Mouse (Mus musculus) thymus, postnatal 25 days (tissue): ENCODE measurements around the gene Pla2g4c.
"Not testable (repeated sequence)": the region's sequence is repeated elsewhere in the genome, so short reads cannot be mapped to it uniquely, and the experiment has no call there.

Experiments used
- DNase-seq: peaks from one replicate; pipeline ENCODE4 v3.0.0; 2022

Gene Pla2g4c

DNA sequence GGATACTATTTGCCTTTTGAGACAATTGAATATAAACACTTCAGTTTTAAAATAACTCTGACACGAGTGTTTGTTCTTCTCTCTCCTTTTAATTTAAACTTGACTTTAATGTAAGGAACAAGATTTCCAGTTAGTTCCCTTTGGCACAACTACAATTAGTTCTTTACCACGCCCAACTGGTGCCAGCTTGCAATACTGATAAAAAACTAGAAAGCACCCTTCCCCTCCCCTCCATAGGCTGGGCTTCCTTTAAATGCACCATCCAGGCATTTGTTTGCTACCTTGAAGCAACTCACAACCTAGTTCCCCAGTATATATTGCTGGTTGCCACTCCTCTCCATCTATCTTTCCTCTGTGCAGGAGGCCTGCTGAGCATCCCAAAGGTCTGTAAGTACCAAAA lies at the start of gene Pla2g4c:
Gene Pla2g4c, plus strand, starts transcription at position 340 of the 400 bp plus-strand sequence.
- no peak for DNase-seq

GRCm38 (mm10) chr7:13277081-13277480 lies 47.4 kb upstream of the Pla2g4c start, which contains the start of gene Lig1:
Gene Lig1 (plus strand): TSS chr7:13277283.
- DNase-seq, result no peak

DNA sequence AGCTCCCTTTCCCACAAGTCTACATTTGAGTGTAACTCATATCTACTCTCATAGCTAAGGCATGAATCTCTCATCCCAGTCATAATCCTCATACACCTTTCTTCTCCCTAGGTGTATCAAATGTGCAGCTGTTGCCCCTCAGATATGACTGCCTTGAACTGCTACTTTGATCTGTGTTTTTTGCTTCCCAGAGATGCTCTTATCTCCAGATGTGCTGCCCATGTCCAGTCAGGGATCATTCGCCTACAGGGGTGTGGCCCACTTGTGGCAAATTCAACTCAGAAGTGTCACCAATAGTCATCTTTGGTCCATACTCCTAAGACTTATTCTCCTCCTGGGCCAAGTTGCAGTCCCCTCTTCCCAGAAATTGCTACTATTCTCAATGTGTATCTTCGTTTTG lies 46.6 kb upstream of the Pla2g4c start:
- no peak for DNase-seq

DNA sequence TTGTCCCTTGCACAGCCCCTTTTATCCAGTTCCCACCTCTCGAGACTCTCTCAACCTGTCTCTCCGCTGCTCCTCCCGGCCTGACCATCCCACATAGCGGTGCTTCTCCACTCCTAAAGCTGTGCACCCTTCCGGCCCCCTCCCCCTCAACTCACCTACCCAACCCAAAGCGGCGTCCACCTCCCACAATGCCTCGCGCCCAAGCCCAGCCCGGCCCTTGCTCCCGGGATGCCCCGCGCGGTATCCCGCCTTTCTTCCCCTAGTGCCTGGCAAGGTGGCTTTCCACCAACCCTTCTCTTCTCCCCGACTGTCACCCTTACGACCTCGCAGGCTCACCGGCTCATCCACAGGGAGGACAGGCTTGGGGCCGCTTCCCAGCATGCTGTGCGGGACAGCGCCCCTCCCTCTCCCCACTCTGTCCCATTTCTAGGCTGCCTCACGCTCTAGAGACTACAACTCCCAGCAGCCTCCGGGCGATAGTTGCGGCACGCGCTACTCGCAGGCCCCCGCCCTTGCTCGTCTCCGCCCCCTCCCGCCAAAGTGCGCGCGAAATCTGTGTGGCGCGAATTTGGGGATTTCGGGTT lies 46.1 kb upstream of the Pla2g4c start, which contains the start of gene Zswim9:
Gene Zswim9, minus strand, starts transcription at position 414 of the 584 bp plus-strand sequence.
- DNase-seq, result peak; percentile 95

GRCm38 (mm10) chr7:13278957-13279356 lies 45.5 kb upstream of the Pla2g4c start:
- not testable (repeated sequence) for DNase-seq

GRCm38 (mm10) chr7:13288621-13289020 lies 35.8 kb upstream of the Pla2g4c start:
- no peak for DNase-seq

DNA sequence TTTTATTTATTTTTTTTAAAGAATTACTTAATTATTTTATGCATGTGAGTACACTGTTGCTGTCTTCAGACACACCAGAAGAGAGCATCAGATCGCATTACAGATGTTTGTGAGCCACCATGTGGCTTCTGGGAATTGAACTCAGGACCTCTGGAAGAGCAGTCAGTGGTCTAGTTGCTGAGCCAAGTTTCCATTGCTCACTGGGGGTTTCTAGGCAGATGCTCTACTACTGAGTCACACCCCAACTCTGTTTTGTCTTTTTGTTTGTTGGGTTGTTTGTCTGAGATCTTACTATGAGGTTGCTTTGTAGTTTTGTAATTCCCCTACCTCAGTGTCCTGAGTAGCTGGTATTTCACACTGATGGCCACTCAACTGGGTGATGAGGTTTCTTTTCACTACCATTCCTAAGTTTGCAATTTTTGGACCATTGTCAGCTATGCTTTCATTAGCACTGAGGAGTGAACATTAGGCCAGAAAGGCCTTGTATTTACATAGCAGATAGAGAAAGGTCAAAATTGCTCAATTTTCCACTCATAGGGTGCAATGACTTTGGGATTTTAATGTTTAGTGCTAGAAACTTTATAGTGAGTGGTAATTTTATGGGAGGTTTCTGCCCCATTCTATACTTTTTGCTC lies 34.3 kb upstream of the Pla2g4c start:
- no peak for DNase-seq

GRCm38 (mm10) chr7:13291370-13291769 lies 33.1 kb upstream of the Pla2g4c start:
- DNase-seq, result no peak

DNA sequence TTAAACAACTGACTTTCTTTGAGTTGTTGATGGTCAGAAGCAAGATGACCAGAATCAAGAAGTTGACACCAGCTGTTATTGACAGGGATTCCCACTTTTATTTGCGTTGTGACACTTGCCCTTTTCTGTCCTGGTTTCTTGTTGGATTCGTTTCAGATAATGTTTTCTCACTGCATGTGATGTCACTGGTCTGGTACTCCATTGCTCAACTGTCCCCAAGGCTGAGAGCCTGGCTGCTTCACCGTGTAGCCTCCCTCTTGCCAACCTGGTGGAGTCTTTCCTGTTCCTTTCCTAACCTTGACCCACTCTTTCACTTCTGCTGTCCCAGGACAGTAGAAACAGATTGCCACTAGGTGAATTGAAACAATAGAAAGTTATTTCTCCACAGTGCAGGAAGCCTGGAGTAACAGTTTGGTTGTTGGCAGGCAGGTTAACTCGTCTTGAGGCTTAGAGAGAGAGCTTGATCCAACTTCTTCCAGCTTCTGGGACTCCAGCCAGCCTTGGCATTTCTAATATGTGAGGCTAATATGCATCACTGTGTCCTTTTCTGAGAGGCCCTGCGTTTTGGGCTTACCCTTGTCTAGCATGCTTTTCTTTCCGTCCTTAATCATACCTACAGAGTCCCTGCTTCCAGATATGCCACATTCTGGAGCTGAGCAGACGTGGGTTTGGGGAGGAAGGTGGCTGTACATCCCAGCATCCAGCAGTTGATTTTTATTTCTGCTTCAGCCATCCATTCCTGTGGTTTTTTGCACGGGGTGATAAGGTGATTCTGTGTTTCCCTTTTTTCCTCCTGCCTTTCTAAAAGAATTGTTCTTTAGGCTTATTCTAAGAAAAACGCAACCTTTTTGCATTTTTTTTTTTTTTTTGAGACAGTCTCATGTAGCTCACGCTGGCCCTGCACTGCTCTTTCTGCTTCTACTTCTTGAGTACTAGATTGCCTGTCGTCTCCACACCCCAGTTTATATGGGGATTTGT lies 30.3 kb upstream of the Pla2g4c start:
- DNase-seq, result no peak

GRCm38 (mm10) chr7:13295256-13295655 lies 29.2 kb upstream of the Pla2g4c start:
- no peak for DNase-seq

DNA sequence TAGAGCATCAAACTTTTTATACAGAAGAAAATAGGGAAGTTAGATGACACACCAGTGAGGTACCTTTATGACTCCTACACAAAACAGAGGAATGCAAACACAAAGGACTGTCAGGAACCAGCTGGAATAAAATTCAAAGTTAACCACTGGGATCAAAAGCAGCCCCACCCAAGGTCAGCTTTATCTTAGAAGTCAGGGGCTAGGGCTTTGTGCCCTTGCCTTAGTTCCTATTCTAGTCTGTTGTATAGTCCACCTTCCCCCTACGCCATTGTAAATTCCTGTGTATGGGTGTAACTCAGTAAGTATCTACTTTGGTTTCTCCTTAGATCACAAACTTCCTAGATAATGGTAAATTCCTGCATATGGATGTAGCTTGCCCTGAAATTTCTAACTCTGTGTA lies 26.8 kb upstream of the Pla2g4c start:
- DNase-seq, result no peak

DNA sequence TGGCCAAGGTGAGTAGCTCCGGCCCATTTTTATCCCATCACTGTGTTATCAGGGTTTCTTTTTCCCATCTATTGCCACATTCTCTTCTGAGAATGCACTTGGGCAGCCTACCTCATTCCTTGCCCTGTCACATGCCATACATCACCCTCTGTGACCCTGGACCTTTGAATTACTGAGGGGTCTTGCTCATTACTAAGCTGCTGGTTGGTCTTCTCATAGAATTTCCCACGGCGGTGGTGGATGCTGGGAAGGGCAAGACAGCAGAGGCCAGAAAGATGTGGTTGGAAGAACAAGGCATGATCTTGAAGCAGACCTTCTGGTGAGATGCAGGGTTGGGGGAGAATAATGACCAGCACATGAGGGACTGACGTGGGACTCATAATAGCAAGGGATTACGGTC lies 25.6 kb upstream of the Pla2g4c start:
- DNase-seq, result no peak

DNA sequence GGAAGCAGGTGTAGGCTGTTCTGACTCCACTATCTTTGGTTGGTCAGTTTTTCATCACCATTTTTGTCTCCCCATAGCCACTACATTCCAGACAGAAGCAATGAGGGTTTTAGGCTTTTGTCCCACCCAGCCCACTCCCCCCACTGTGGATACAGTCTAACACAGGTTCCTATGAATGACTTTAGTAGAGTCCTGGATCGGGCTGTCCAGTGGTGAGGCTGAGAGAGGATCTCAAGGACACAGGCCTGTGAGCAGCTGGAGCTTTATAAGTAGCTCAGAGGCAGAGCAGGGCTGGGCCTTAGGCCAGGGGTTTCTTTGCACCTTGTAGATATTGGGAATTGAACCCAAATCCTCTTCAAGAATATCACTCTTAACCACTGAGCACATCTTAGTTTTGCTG lies 22.8 kb upstream of the Pla2g4c start:
- DNase-seq, result no peak

DNA sequence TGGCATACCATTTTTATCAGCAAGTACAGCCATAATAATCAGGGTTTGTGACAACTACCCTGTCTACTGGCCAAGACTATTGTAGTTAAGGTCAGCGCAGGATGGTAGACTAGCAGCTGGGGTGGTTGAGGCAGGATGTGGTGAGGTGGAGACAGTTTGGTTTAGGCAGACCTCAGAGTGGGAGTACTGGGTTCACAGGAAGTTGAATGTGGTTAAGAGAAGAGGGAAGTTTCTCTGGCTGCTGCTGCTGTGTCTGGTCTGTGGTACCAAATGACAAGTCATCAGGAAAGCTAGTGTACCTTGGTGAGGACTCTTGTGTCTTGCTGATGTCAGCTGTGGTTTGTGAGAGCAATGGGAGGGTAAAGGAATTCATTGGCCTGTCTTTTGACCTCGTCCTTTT lies 21.7 kb upstream of the Pla2g4c start:
- peak; percentile 67 for DNase-seq

DNA sequence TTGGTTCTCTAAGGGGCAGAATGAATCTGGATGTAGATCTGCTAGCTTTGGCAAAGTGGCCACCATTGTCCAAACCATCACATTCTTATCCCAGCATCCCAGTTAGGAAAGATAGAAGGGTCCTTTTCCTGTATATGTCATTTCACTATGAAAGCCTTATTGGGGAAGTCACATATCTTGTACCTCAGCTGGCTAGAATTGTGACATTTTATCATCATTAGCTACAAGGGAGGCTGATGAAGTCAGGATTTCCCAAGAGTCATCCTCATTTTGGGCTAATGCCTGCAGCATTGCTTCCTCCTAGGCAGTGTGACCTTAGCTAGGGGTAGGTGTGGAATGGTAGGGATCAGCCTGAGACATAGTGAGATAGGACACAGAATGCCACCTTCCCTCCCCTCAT lies 21.1 kb upstream of the Pla2g4c start:
- no peak for DNase-seq

GRCm38 (mm10) chr7:13309407-13309806 lies 15.0 kb upstream of the Pla2g4c start:
- no peak for DNase-seq

- no peak for DNase-seq
Measured at GRCm38 (mm10) chr7:13310493-13311199, 13.8 kb upstream of the Pla2g4c start.

DNA sequence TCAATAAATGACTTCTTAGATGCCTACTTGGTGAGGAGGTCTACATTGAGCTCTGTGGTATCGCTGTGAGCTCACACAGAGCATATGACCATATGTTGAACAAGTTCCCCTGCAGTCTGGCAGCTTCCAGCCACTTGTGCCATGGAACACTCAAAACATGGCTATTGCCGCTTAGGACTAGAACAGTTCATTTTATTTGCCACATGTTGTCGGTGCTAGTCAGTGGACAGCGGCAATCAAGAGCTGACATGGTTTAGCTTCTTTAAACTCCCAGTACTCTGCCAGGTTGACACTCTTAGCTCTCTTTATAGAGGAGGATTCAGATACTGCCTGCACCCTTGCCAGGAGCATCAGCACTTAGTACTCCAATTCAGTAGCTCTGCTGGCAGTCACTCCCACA lies 13.1 kb upstream of the Pla2g4c start:
- DNase-seq, result no peak

DNA sequence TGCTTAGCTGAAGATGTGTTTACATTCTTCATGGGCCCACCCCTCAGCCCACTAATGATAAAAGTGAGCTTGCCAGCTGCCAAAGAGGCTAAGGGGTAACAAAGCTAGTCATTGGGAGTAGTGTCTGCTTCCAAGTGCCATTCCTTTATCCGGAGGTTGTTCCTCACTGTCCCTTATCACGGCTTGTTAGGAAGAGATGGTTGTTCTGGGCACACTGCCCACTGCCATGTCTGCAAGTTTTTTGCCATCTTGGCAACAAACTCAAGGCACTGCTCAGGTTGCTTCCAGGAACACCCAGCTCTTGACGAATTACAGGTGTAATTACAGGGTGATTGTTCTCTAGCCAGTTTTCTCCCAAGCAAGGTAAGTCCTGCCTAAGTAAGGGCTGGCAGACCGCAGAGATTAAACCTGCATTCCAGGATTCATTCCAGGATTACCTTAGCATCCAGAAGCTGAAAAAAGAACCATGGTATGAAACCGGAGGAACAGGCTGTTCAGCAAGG lies 10.3 kb upstream of the Pla2g4c start:
- DNase-seq, result no peak

DNA sequence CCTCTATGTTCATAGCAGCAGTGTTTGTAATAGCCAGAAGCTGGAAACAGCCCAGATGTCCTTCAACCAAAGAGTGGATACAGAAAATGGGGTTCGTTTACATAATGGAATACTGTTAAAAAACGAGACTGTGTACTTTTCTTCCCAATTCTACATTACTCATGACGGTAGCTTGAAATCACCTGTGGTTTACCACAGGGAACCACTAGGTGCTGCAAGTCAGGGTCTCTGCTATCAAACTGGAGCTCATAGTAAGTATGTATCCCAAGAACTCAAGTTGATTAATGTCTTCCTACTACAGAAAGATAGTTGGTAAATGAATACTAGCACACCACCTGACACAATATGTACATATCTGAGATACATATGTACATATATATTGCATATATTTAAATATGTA lies 3.0 kb upstream of the Pla2g4c start:
- DNase-seq, result no peak

GRCm38 (mm10) chr7:13330575-13330974 lies 6.1 kb downstream of the Pla2g4c start:
- DNase-seq, result no peak

GRCm38 (mm10) chr7:13355943-13356342 lies 31.5 kb downstream of the Pla2g4c start:
- DNase-seq, result no peak

GRCm38 (mm10) chr7:13380588-13380987 lies 56.1 kb downstream of the Pla2g4c start:
- DNase-seq, result no peak
